Mouse (Mus musculus): ENCODE data around the gene Sh3bgrl. TPM values are rescaled to one million over a fixed set of nuclear protein-coding genes. Genes with fewer than 3 reads are reported as not detected.

The Sh3bgrl gene
- total and polyA plus RNA-seq, 3 experiments, result 25.0 to 148 (median 82.5) TPM

- Histone ChIP-seq H3K4me1 (ENCODE audit: control insufficient read depth in 1 of 2, insufficient read depth in 2 of 2) (no peaks in the 10 kb centered on the region), H3K4me2 (ENCODE audit: insufficient read depth, low read depth, poor library complexity, severe bottlenecking) (no peak overlapping the region), H3K9me3 (replicated peaks; ENCODE audit: low read length) (no peaks in the 10 kb centered on the region), H3K27me3 (replicated peaks) (no peaks in the 10 kb centered on the region), H3K79me2 (replicated peaks; ENCODE audit: control insufficient read depth, extremely low read depth, insufficient read depth, poor library complexity, severe bottlenecking) (no peaks in the 10 kb centered on the region), H3K36me3 (replicated peaks in 1 of 2; ENCODE audit: control insufficient read depth in 1 of 2, insufficient read depth in 1 of 2, low read length in 1 of 2) (no peaks in the 10 kb centered on the region), H3K4me3 (replicated peaks in 1 of 3; ENCODE audit: low read depth in 2 of 3, low read length in 2 of 3, poor library complexity in 1 of 3) (no peak overlapping the region), H3K27ac (ENCODE audit: insufficient read depth, low read depth) (no peak overlapping the region), H3K9ac (ENCODE audit: insufficient read depth, low read depth) (no peak overlapping the region)
- TF ChIP-seq ELF1 (IDR thresholded peaks at IDR 0.05; ENCODE audit: low read depth, low read length), result no peak
- in situ Hi-C loops (cut with MboI; ENCODE audit: low pct_ligation_motif_present, low pct_unique_long_range_greater_than_20kb, low sequenced_read_pairs), result no loop called here
- DNase-seq (ENCODE audit: extremely low read depth), result no peak
- dilution Hi-C loops (cut with MboI; ENCODE audit: extremely low pct_ligation_motif_present, extremely low pct_unique_long_range_greater_than_20kb, low sequenced_read_pairs), result no loop called here
Observed at GRCm38 (mm10) chrX:109235383-109236036, 140.3 kb downstream of the Sh3bgrl start.

- TF ChIP-seq ZNF384 (IDR thresholded peaks at IDR 0.05; ENCODE audit: low read depth, low read length) (peak; percentile 31), BHLHE40 (IDR thresholded peaks at IDR 0.05; ENCODE audit: low read depth, low read length) (no peak), SMC3 (IDR thresholded peaks at IDR 0.05; ENCODE audit: low read depth, low read length) (peak; percentile 66), POLR2A (IDR thresholded peaks at IDR 0.05; ENCODE audit: low read depth, low read length) (no peak), NRF1 (IDR thresholded peaks at IDR 0.05; ENCODE audit: low read depth, low read length) (no peak), CTCF (conservative IDR thresholded peaks at IDR 0.05 in 1 of 2, IDR thresholded peaks at IDR 0.05 in 1 of 2; ENCODE audit: low read depth in 2 of 2, low read length in 2 of 2) (peak in 1 of 2 experiments; percentile 66; a peak in 2 of 4 replicates), RAD21 (IDR thresholded peaks at IDR 0.05; ENCODE audit: low read depth, low read length) (peak; percentile 79), ZC3H11A (IDR thresholded peaks at IDR 0.05; ENCODE audit: low read depth, low read length) (peak; percentile 22; the same call in 1 of the 2 replicates), JUND (conservative IDR thresholded peaks at IDR 0.05; ENCODE audit: low read depth, low read length) (no peak; the same call in 1 of the 2 replicates), TBP (conservative IDR thresholded peaks at IDR 0.05; ENCODE audit: low read depth, low read length) (no peak), ZMIZ1 (IDR thresholded peaks at IDR 0.05; ENCODE audit: low read depth, low read length) (no peak), USF2 (conservative IDR thresholded peaks at IDR 0.05; ENCODE audit: low read depth, low read length) (no peak)
- DNase-seq (ENCODE audit: extremely low read depth), result peak; percentile 16
- dilution Hi-C loops (cut with MboI; ENCODE audit: extremely low pct_ligation_motif_present, extremely low pct_unique_long_range_greater_than_20kb, low sequenced_read_pairs) (no loop called here), in situ Hi-C loops (cut with MboI; ENCODE audit: low pct_ligation_motif_present, low pct_unique_long_range_greater_than_20kb, low sequenced_read_pairs) (no loop called here)
- H3K27me3 ChIP-seq (replicated peaks), result no peaks in the 10 kb centered on the region
- no peaks in the 10 kb centered on the region for H3K9me3 ChIP-seq (replicated peaks; ENCODE audit: low read length)
- H3K79me2 ChIP-seq (replicated peaks; ENCODE audit: control insufficient read depth, extremely low read depth, insufficient read depth, poor library complexity, severe bottlenecking), result no peaks in the 10 kb centered on the region
- no peak overlapping the region for H3K4me3 ChIP-seq (replicated peaks in 1 of 3; ENCODE audit: low read depth in 2 of 3, low read length in 2 of 3, poor library complexity in 1 of 3)
- H3K36me3 ChIP-seq (replicated peaks in 1 of 2; ENCODE audit: control insufficient read depth in 1 of 2, insufficient read depth in 1 of 2, low read length in 1 of 2), result no peaks in the 10 kb centered on the region
- H3K4me2 ChIP-seq (ENCODE audit: insufficient read depth, low read depth, poor library complexity, severe bottlenecking), result no peak overlapping the region
- H3K4me1 ChIP-seq (ENCODE audit: control insufficient read depth in 1 of 2, insufficient read depth in 2 of 2), result no peaks in the 10 kb centered on the region
- no peak overlapping the region for H3K27ac ChIP-seq (ENCODE audit: insufficient read depth, low read depth)
- no peak overlapping the region for H3K9ac ChIP-seq (ENCODE audit: insufficient read depth, low read depth)
Observed at GRCm38 (mm10) chrX:109238163-109238562, 143.0 kb downstream of the Sh3bgrl start.

Other genes starting within 250 kb of the Sh3bgrl start
- 8.0 and 8.2 TPM in 2 replicates for gene Hmgn5, start 82.0 kb upstream of the Sh3bgrl start, total RNA-seq (2012; rRNA removed)
- gene Hmgn5, start 82.0 kb upstream of the Sh3bgrl start, total RNA-seq (2014; rRNA removed), result 7.6 and 9.6 TPM in 2 replicates
- 116 and 124 TPM in 2 replicates for gene Hmgn5, start 82.0 kb upstream of the Sh3bgrl start, polyA plus RNA-seq (2012; ENCODE audit: insufficient read length, low read depth)
- gene Gm6377, start 101.4 kb downstream of the Sh3bgrl start, total RNA-seq (2012; rRNA removed), result 0.34 and 0.46 TPM in 2 replicates
- 1.2 and 1.8 TPM in 2 replicates for gene Gm6377, start 101.4 kb downstream of the Sh3bgrl start, total RNA-seq (2014; rRNA removed)
- gene Gm6377, start 101.4 kb downstream of the Sh3bgrl start, polyA plus RNA-seq (2012; ENCODE audit: insufficient read length, low read depth), result 0.56 and 1.4 TPM in 2 replicates

Measured in CH12.LX (cell line).